Mouse (Mus musculus) heart, adult 11 months (tissue): ENCODE measurements around the gene Osbpl3.

Experiments used
- DNase-seq: peaks from one replicate; pipeline ENCODE4 v3.0.0; 2022

The Osbpl3 gene

DNA sequence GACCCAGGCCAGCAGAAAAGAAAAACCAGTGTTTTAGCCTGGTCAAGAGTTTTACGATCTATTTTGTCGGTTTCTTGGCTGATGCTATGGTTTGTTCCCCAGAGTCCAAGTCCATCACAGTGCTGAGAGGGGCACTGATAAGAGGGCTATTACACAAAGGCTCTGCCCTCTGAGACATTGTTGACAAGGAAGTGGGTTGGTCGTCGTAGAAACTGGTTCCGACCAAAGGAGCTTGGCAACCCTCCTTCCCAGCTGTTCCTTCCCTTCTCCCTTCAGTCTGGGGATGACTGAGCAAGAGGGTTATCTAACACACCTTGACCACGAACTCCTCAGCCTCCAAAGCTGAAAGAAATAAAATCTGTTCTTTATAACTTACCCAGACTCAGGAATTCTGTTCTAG, 192.3 kb downstream of the Osbpl3 start, which contains the start of gene Gsdme:
Gene Gsdme (minus strand): TSS at position 193 of the 400 bp plus-strand sequence.
- DNase-seq: peak; percentile 88

- peak; percentile 63 for DNase-seq
Observed at GRCm38 (mm10) chr6:50262310-50262709, 193.7 kb downstream of the Osbpl3 start.

DNA sequence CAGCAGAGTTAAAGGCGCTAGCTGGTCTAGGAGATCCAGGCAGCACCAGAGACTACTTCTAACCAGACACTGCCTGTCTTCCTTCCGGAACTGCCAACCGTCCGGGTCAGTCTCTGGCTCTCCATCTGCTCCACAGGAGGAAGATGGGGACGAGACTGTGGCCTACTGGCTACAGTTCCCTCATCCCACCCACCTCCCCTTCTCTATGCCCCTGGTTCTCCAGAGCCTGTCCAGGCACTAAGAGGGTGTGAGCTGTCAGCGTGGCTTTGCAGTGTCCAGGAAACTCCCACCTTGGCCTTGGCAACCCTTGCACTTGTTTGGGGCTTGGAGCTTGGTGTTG, 194.1 kb downstream of the Osbpl3 start:
- DNase-seq: no peak

DNA sequence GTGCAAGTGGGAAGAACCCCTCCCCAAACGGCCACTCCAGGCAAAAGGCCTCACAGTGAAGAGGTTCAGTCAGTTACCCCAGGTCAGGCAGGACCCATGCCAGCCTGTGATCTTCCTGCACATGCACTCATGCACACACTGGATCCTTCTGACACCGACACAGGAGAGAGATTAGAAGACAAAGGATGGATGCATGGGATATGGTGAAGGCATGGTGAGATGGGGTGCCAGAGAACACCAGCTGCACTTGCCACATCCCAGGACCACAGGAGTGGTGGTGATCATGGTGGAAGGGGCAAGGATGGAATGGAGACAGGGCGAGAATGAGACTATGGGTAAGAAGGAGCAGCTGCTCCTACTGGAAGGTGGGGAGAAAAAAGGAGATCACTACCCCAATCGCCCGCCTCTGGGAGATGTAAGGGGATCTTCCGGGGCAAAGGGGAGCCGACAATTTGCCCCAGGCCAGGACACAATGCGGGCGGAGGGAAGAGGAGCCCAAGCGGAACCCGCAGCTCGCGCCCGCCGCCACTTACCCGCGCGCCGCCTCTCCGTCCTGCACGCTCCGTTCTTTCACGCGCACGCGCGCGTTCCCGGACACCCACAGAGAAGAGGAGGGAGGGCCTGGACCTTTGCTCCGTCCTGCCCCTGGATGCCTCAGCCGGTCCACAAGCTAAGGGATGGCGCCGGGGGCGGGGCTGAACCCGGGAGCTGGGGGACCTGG, 194.6 kb downstream of the Osbpl3 start:
- peak; percentile 99 for DNase-seq

DNA sequence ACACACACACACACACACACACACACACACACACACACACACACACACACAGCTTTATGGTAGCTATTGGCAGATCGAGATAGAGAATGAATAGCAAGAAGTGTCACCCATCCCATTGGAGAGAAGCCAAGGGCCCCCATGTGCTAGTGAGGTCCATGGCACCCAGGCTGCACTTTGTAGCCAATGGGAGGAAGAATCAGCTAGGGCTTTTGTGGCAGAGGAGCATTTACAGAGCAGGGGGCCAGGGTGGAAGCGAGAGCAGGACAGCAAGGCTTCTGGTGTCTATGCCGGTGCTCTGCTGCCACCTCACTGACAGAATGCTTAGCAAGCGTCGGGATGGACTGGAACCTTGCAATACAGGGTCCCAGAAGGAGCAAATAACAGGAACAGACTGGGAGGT, 200.6 kb downstream of the Osbpl3 start:
- peak; percentile 90 for DNase-seq

DNA sequence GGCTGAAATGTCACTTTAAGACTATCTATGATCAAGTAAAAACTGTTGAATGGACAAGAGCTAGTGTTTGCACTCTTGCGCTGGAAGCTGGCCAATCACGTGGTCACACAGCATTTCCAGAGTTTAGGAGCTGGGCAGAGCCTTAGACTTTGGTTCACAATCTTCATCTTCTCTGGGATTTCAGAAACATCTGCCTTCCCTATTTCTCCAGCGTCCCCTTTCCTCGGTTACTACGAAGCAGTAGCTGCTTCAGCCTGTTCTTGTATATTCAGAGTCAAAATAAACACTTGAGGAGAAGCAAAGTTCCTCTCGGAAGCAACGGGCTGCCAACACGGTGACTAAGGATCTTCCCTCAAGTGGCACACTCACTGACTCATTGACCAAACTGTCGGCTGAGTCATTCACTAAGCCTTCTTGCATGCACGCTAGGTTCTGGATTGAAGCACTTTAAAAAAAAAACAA, 201.2 kb downstream of the Osbpl3 start:
- DNase-seq: peak; percentile 96

DNA sequence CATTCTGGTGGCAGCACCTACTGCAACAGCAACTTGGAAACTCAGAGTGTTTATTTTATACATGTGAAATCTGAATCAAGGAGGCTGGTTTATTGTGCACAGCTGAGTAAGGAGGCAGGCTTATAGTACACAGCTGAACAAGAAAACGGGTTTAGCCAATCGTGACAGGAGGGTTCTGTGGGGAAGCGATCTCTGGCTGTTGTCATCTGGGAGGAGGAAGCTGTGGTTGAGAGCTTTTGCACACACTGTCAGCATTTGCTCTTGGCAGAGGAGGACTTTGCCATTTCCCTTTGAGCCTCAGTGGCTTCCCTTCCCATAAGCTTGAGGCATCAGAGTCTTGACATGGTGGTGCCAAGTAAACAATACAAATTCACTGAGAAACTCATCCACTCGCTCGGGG, 203.3 kb downstream of the Osbpl3 start:
- DNase-seq: peak; percentile 96

- peak; percentile 68 for DNase-seq
Observed at GRCm38 (mm10) chr6:50247791-50248190, 208.2 kb downstream of the Osbpl3 start.

GRCm38 (mm10) chr6:50247356-50247755, 208.6 kb downstream of the Osbpl3 start:
- DNase-seq: peak; percentile 48

DNA sequence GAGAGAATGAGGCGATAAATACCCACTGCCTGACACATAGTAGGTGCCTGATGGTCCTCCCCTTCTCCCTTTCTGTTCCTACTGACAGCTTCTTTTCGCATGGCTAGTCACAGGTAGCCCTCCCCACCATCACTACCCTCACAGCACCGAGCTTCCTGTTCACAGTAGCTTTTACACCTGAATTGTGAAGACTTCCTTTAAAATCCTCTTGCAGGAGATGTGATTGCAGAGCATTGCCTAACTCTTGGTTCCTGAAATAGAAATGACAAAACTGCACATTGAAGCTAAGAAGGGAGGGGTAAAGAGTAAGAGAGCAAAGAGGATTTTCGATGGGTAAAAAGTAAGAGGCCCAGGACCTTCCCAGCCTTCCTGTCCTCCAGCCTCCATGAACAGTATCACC, 211.0 kb downstream of the Osbpl3 start:
- DNase-seq: peak; percentile 68

- DNase-seq: no peak
Observed at GRCm38 (mm10) chr6:50244126-50244525, 211.9 kb downstream of the Osbpl3 start.
